Mouse (Mus musculus) neural tube, postnatal 0 days (tissue): Measurements from ENCODE around the gene Olfr1260. TPM values are rescaled to one million over a fixed set of nuclear protein-coding genes. Genes with fewer than 3 reads are reported as not detected.

ENCODE experiments used
- polyA plus RNA-seq: library from polyadenylated mRNA; unstranded; fragments of >200 nt; fragmentation: Nextera tagmentation; extraction: Ambion mirVana; gene quantifications from 2 replicates; pipeline ENCODE4 v1.2.1, GENCODE M21; 2015

The Olfr1260 gene
- polyA plus RNA-seq: not detected in 2 replicates

GRCm38 (mm10) chr2:89974184-89974583 lies at the start of gene Olfr1260:
Gene Olfr1260, plus strand, starts transcription at chr2:89974340.

GRCm38 (mm10) chr2:89927009-89927408 lies 47.1 kb upstream of the Olfr1260 start, which contains the start of gene Olfr1258:
Gene Olfr1258, plus strand, starts transcription at chr2:89927309.

GRCm38 (mm10) chr2:89948564-89948963 lies 25.6 kb upstream of the Olfr1260 start, which contains the start of gene Olfr1259:
Gene Olfr1259, minus strand, starts transcription at chr2:89948664.

GRCm38 (mm10) chr2:89990921-89991320 lies 16.8 kb downstream of the Olfr1260 start, which contains the start of gene Olfr1261:
Gene Olfr1261, plus strand, starts transcription at chr2:89991221.

GRCm38 (mm10) chr2:89999845-90000244 lies 25.7 kb downstream of the Olfr1260 start, which contains the start of gene Olfr1262:
Gene Olfr1262, plus strand, starts transcription at chr2:90000145.

GRCm38 (mm10) chr2:90011831-90012230 lies 37.7 kb downstream of the Olfr1260 start, which contains the start of gene Olfr1263:
Gene Olfr1263, plus strand, starts transcription at chr2:90012131.

GRCm38 (mm10) chr2:90025477-90025876 lies 51.3 kb downstream of the Olfr1260 start, which contains the start of gene Olfr1264:
Gene Olfr1264, minus strand, starts transcription at chr2:90025577.

Other genes starting within 250 kb of the Olfr1260 start
- not detected in 2 replicates for gene Olfr1252, start 249.3 kb upstream of the Olfr1260 start, polyA plus RNA-seq
- not detected in 2 replicates for gene Olfr1253, start 217.2 kb upstream of the Olfr1260 start, polyA plus RNA-seq
- not detected in 2 replicates for gene Olfr1254, start 180.7 kb upstream of the Olfr1260 start, polyA plus RNA-seq
- not detected in 2 replicates for gene Olfr1255, start 162.3 kb upstream of the Olfr1260 start, polyA plus RNA-seq
- gene Olfr1256, start 132.8 kb upstream of the Olfr1260 start, polyA plus RNA-seq: not detected in 2 replicates
- 0.13 TPM in 1 of 2 replicates, not detected in the other for gene Olfr48, start 126.1 kb upstream of the Olfr1260 start, polyA plus RNA-seq
- gene Olfr1257, start 95.9 kb upstream of the Olfr1260 start, polyA plus RNA-seq: not detected in 2 replicates
- not detected in 2 replicates for gene Olfr1258, start 47.0 kb upstream of the Olfr1260 start, polyA plus RNA-seq
- gene Olfr1259, start 25.7 kb upstream of the Olfr1260 start, polyA plus RNA-seq: not detected in 2 replicates
- not detected in 2 replicates for gene Olfr1261, start 16.9 kb downstream of the Olfr1260 start, polyA plus RNA-seq
- not detected in 2 replicates for gene Olfr1262, start 25.8 kb downstream of the Olfr1260 start, polyA plus RNA-seq
- not detected in 2 replicates for gene Olfr1263, start 37.8 kb downstream of the Olfr1260 start, polyA plus RNA-seq
- not detected in 2 replicates for gene Olfr1264, start 51.2 kb downstream of the Olfr1260 start, polyA plus RNA-seq
- gene Olfr1265, start 61.0 kb downstream of the Olfr1260 start, polyA plus RNA-seq: not detected in 2 replicates
- gene Olfr140, start 89.3 kb downstream of the Olfr1260 start, polyA plus RNA-seq: not detected in 2 replicates
- not detected in 2 replicates for gene Olfr1269, start 147.1 kb downstream of the Olfr1260 start, polyA plus RNA-seq
- not detected in 2 replicates for gene Olfr32, start 168.0 kb downstream of the Olfr1260 start, polyA plus RNA-seq
- not detected in 2 replicates for gene Olfr1270, start 178.8 kb downstream of the Olfr1260 start, polyA plus RNA-seq